Mouse (Mus musculus): ENCODE measurements around the gene Nbea. TPM values are rescaled to one million over a fixed set of nuclear protein-coding genes. Genes with fewer than 3 reads are reported as not detected.
A peak's percentile ranks its signal among the peaks of the same experiment; 100 is the strongest.

The Nbea gene
- polyA plus RNA-seq, 1 experiment = 1.8 TPM

DNA sequence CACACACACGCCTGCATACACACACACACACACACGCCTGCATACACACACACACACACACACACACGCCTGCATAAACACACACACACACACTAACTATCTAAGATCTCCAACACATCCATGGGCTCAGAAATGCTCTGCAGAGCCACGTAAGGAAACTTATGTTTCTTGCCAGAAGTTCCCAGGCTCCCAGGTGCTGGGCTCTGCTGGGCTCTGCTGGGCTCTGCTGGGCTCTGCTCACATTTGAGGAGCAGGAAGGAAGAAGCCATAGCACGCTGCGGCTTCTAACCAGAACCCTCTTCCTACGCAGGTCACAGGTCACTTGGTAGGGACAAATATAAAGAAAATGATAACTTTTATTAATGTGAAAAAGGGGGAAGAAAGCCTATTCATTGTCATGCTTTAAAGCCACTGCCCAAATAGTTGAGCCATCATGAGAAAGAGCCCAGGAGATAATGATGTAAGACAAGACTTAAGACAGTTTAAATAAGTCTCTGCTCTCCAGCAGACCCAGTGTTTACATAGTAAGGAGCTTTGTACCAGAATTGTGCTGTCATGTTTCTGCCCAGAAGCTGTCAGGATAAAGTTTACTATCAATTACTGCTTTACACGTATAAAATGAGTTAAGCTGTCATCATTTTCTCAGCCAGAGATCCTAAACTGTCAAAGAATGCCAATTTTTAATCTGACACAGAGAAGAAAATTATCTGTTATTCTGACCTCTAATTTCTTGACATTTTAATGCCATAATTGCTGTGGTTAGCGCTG, 521.6 kb downstream of the Nbea start:
- TF ChIP-seq POLR2A (IDR thresholded peaks at IDR 0.05; ENCODE audit: control insufficient read depth, extremely low read depth, insufficient read depth, low read length, poor library complexity) (no peak), CTCF (IDR thresholded peaks at IDR 0.05; ENCODE audit: borderline replicate concordance, control insufficient read depth, extremely low read depth, insufficient read depth, low read length, poor library complexity) (no peak)
- 50% methylated on average over 9 of the region's 9 CpGs for WGBS
- Histone ChIP-seq H3K4me1 (replicated peaks; ENCODE audit: control insufficient read depth, insufficient read depth, low read length) (no peaks in the 10 kb centered on the region), H3K27me3 (ENCODE audit: control insufficient read depth, insufficient read depth, low read length) (no peaks in the 10 kb centered on the region), H3K4me3 (ENCODE audit: control insufficient read depth, insufficient read depth, low read length) (no peak overlapping the region), H3K36me3 (ENCODE audit: control insufficient read depth, insufficient read depth, low read length) (no peaks in the 10 kb centered on the region), H3K27ac (ENCODE audit: control insufficient read depth, insufficient read depth, low read length) (no peak overlapping the region)
- DNase-seq = no peak

DNA sequence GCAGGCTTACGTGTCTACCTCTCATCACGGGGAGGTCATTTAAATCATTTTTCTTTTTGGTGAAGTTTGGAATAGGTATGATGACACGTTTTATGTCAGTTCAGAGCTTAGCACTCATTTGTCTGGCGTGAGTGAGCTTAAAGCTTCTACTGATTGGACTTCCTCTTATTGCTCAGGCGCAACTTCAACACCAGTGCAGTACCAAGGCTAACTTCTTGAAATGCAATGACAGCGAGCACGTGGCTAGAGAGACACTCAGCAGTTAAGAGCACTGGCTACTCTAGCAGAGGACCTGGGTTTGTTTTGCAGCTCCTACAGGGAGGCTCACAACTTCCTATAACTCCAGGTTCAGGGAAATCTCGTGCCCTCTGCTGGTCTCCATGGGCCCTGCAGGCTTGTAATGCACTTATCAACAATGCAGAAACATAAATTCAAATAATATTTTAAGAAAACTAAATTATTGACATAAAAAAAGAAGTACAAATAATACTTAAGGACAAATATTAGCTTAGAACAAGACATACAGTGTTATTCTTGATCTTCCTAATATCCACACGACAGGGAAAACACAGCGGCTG, 523.2 kb downstream of the Nbea start:
- Histone ChIP-seq H3K4me3 (ENCODE audit: control insufficient read depth, insufficient read depth, low read length) (no peak overlapping the region), H3K27me3 (ENCODE audit: control insufficient read depth, insufficient read depth, low read length) (no peaks in the 10 kb centered on the region), H3K27ac (ENCODE audit: control insufficient read depth, insufficient read depth, low read length) (no peak overlapping the region), H3K36me3 (ENCODE audit: control insufficient read depth, insufficient read depth, low read length) (no peaks in the 10 kb centered on the region), H3K4me1 (replicated peaks; ENCODE audit: control insufficient read depth, insufficient read depth, low read length) (no peaks in the 10 kb centered on the region)
- WGBS = 57% methylated on average over 10 of the region's 10 CpGs
- TF ChIP-seq POLR2A (IDR thresholded peaks at IDR 0.05; ENCODE audit: control insufficient read depth, extremely low read depth, insufficient read depth, low read length, poor library complexity) = no peak
- TF ChIP-seq CTCF (IDR thresholded peaks at IDR 0.05; ENCODE audit: borderline replicate concordance, control insufficient read depth, extremely low read depth, insufficient read depth, low read length, poor library complexity) = no peak
- DNase-seq = no peak

DNA sequence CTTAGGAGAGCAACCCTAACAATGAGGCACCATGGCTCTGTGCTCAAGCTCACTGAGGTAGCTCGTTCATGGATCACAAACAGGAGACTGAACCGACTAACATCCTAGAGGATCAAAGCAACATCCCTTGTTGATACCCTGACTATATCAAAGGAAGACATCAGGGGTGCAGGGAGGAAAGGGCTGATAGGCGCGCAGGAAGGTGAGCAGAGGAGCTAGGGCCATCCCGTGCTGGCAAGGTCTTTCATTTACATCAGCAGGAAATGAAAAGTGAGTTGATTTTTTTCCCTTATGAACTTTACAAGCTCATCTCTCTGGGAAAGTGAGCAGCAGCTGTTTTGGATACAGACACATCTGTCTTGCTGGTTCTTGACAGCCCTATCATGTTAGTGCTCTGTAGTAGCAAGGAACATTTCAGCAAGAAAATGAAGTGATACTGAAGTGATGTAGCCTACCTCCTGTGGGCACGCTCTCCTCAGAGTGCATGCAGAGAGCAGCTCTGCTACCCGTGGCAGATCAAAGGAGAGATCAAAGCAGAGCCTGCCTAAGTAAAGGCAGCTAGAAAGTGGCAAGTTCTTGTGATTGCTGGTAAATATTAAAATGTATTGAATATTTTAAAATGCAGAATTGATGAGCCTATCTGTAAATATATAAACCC, 523.8 kb downstream of the Nbea start:
- no peaks in the 10 kb centered on the region for H3K27me3 ChIP-seq (ENCODE audit: control insufficient read depth, insufficient read depth, low read length)
- 53% methylated on average over 7 of the region's 7 CpGs for WGBS
- peak; percentile 10 for DNase-seq
- no peak overlapping the region for H3K27ac ChIP-seq (ENCODE audit: control insufficient read depth, insufficient read depth, low read length)
- no peak for TF ChIP-seq CTCF (IDR thresholded peaks at IDR 0.05; ENCODE audit: borderline replicate concordance, control insufficient read depth, extremely low read depth, insufficient read depth, low read length, poor library complexity)
- TF ChIP-seq POLR2A (IDR thresholded peaks at IDR 0.05; ENCODE audit: control insufficient read depth, extremely low read depth, insufficient read depth, low read length, poor library complexity) = no peak
- H3K36me3 ChIP-seq (ENCODE audit: control insufficient read depth, insufficient read depth, low read length) = no peaks in the 10 kb centered on the region
- H3K4me1 ChIP-seq (replicated peaks; ENCODE audit: control insufficient read depth, insufficient read depth, low read length) = no peaks in the 10 kb centered on the region
- no peak overlapping the region for H3K4me3 ChIP-seq (ENCODE audit: control insufficient read depth, insufficient read depth, low read length)

DNA sequence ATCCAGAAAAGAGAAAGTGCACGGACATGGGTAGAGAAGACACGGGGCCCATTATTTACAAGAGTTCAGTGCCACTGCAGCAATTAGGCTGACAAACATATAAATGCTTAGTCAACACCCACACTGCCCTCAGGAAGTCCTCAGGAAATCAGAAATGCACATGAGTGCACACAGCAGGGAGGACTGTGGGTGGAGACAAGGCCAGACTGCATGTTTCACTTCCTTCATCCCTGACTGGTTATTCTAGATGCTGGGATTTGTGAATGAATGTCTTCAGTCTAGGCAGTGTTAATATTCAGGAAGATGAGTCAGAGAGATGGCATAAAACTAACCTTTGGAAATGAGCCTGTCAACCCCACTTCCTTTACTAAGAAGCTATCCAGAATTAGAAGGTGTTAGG, 531.2 kb downstream of the Nbea start:
- Histone ChIP-seq H3K4me1 (replicated peaks; ENCODE audit: control insufficient read depth, insufficient read depth, low read length) (no peaks in the 10 kb centered on the region), H3K27me3 (ENCODE audit: control insufficient read depth, insufficient read depth, low read length) (no peaks in the 10 kb centered on the region), H3K36me3 (ENCODE audit: control insufficient read depth, insufficient read depth, low read length) (no peaks in the 10 kb centered on the region), H3K4me3 (ENCODE audit: control insufficient read depth, insufficient read depth, low read length) (no peak overlapping the region), H3K27ac (ENCODE audit: control insufficient read depth, insufficient read depth, low read length) (no peak overlapping the region)
- no peak for DNase-seq
- 18% methylated on average over 2 of the region's 2 CpGs for WGBS
- no peak for TF ChIP-seq POLR2A (IDR thresholded peaks at IDR 0.05; ENCODE audit: control insufficient read depth, extremely low read depth, insufficient read depth, low read length, poor library complexity)
- TF ChIP-seq CTCF (IDR thresholded peaks at IDR 0.05; ENCODE audit: borderline replicate concordance, control insufficient read depth, extremely low read depth, insufficient read depth, low read length, poor library complexity) = no peak

DNA sequence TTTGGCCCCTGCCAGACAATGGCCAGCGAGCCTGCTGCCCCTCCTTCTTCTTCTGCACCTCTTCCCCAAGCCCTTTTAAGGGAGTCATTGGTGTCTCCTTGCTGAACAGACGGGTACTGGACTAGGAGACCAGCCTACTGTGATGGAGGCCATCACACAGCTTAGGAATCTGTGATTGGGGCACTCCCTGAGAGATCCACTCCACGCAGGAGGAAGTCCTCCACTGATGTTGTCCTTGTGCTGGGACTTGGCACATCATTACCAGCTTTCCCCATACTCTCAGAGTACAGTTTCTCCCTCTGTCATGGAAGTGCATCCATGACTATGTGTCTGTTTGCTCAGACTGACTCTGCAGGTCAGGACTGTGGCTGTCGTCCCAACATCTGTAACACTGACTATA, 531.6 kb downstream of the Nbea start:
- H3K4me3 ChIP-seq (ENCODE audit: control insufficient read depth, insufficient read depth, low read length) = no peak overlapping the region
- no peaks in the 10 kb centered on the region for H3K27me3 ChIP-seq (ENCODE audit: control insufficient read depth, insufficient read depth, low read length)
- WGBS = 78% methylated on average over 4 of the region's 4 CpGs

DNA sequence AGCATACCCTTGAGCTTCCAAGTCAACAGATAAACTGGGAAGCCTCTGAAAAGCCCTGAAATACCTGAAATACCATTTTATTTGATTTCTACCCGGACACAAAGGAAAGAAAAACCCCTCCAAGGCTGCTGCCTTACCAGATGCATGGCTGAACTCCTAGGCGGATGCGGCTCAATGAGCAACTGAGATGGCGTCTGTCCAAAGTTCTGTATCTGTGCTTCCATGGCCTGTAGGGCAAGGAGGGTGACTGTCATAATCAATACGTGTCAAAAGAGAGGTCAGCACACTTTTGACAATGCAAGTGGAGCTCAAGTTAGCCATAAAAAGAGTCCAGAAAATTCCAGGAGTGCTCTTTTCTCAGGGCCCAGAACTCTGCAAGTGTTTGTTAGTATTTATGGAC, 534.0 kb downstream of the Nbea start:
- no peaks in the 10 kb centered on the region for H3K36me3 ChIP-seq (ENCODE audit: control insufficient read depth, insufficient read depth, low read length)
- H3K27ac ChIP-seq (ENCODE audit: control insufficient read depth, insufficient read depth, low read length) = no peak overlapping the region
- TF ChIP-seq CTCF (IDR thresholded peaks at IDR 0.05; ENCODE audit: borderline replicate concordance, control insufficient read depth, extremely low read depth, insufficient read depth, low read length, poor library complexity) (no peak), POLR2A (IDR thresholded peaks at IDR 0.05; ENCODE audit: control insufficient read depth, extremely low read depth, insufficient read depth, low read length, poor library complexity) (no peak)
- no peak for DNase-seq
- no peaks in the 10 kb centered on the region for H3K27me3 ChIP-seq (ENCODE audit: control insufficient read depth, insufficient read depth, low read length)
- no peak overlapping the region for H3K4me3 ChIP-seq (ENCODE audit: control insufficient read depth, insufficient read depth, low read length)
- 96% methylated on average over 5 of the region's 5 CpGs for WGBS
- H3K4me1 ChIP-seq (replicated peaks; ENCODE audit: control insufficient read depth, insufficient read depth, low read length) = no peaks in the 10 kb centered on the region

More for the DNA sequence above, 531.6 kb downstream of the Nbea start:
- Histone ChIP-seq H3K27ac (ENCODE audit: control insufficient read depth, insufficient read depth, low read length) (no peak overlapping the region), H3K4me1 (replicated peaks; ENCODE audit: control insufficient read depth, insufficient read depth, low read length) (no peaks in the 10 kb centered on the region), H3K36me3 (ENCODE audit: control insufficient read depth, insufficient read depth, low read length) (no peaks in the 10 kb centered on the region)
- no peak for DNase-seq
- no peak for TF ChIP-seq CTCF (IDR thresholded peaks at IDR 0.05; ENCODE audit: borderline replicate concordance, control insufficient read depth, extremely low read depth, insufficient read depth, low read length, poor library complexity)
- TF ChIP-seq POLR2A (IDR thresholded peaks at IDR 0.05; ENCODE audit: control insufficient read depth, extremely low read depth, insufficient read depth, low read length, poor library complexity) = no peak
